Mouse (Mus musculus) MEL (cell line): ENCODE measurements around the gene Vrk3. TPM values are rescaled to one million over a fixed set of nuclear protein-coding genes. Genes with fewer than 3 reads are reported as not detected.

Experiments
- DNase-seq: peaks from one replicate; pipeline ENCODE4 v3.0.0; 2011; ENCODE audit warnings: low read depth, low spot score
- H3K27ac ChIP-seq: 2 replicates; pipeline ENCODE4 v1.5.1; 2012; ENCODE audit warnings: low read depth, mild to moderate bottlenecking, control low read depth, low read length, moderate library complexity; ENCODE audit not compliant: control insufficient read depth
- H3K27me3 ChIP-seq, 2 experiments: fragments of 150-350 bp in 1 of 2; sonication (generic) in 1 of 2; 2 replicates each; pipeline ENCODE4 v1.6.1; 2012; ENCODE audit warnings: low read length in 2 of 2, mild to moderate bottlenecking in 2 of 2, improper control_type of control experiment in 1 of 2, moderate library complexity in 1 of 2; ENCODE audit not compliant: insufficient read depth in 2 of 2, control insufficient read depth in 1 of 2
- H3K36me3 ChIP-seq, 2 experiments: 2 replicates each; pipeline ENCODE4 v1.6.1; 2012 to 2014; ENCODE audit warnings: low read length in 2 of 2, improper control_type of control experiment in 1 of 2, inconsistent platforms in 1 of 2, mild to moderate bottlenecking in 1 of 2; ENCODE audit not compliant: insufficient read depth in 2 of 2, control insufficient read depth in 1 of 2
- H3K4me1 ChIP-seq, 2 experiments: fragments of 150-350 bp in 1 of 2; sonication (generic) in 1 of 2; 2 replicates each; pipeline ENCODE4 v1.6.1; 2012; ENCODE audit warnings: low read length in 2 of 2, improper control_type of control experiment in 1 of 2, mild to moderate bottlenecking in 1 of 2; ENCODE audit not compliant: insufficient read depth in 2 of 2, control insufficient read depth in 1 of 2
- H3K4me3 ChIP-seq, 2 experiments: fragments of 150-350 bp in 1 of 2; sonication (generic) in 1 of 2; 2 replicates each; pipeline ENCODE4 v1.5.1; 2012; ENCODE audit warnings: low read depth in 2 of 2, low read length in 2 of 2, mild to moderate bottlenecking in 2 of 2, moderate library complexity in 2 of 2, control low read depth in 1 of 2, improper control_type of control experiment in 1 of 2; ENCODE audit not compliant: control insufficient read depth in 1 of 2, insufficient read depth in 1 of 2
- H3K79me2 ChIP-seq: 2 replicates; pipeline ENCODE4 v1.6.1; 2012; ENCODE audit warnings: mild to moderate bottlenecking, low read length, moderate library complexity; ENCODE audit not compliant: control insufficient read depth, poor library complexity, insufficient read depth
- H3K9ac ChIP-seq: 2 replicates; pipeline ENCODE4 v1.6.1; 2012; ENCODE audit warnings: low read depth, mild to moderate bottlenecking, control low read depth, low read length, moderate library complexity; ENCODE audit not compliant: control insufficient read depth, poor library complexity, severe bottlenecking
- H3K9me3 ChIP-seq: fragments of 150-350 bp; sonication (generic); replicated peaks from 2 replicates; pipeline ENCODE4 v1.6.1; 2012; ENCODE audit warnings: mild to moderate bottlenecking, low read length, improper control_type of control experiment, moderate library complexity; ENCODE audit not compliant: insufficient read depth
- BHLHE40 ChIP-seq: IDR thresholded peaks from 2 replicates; pipeline ENCODE4 v1.6.1; 2012; ENCODE audit warnings: low read depth, mild to moderate bottlenecking, inconsistent platforms, low read length, improper control_type of control experiment, borderline replicate concordance
- CHD1 ChIP-seq: IDR thresholded peaks from 2 replicates; pipeline ENCODE4 v1.6.1; 2012; ENCODE audit warnings: low read depth, mild to moderate bottlenecking, inconsistent platforms, low read length, improper control_type of control experiment
- CTCF ChIP-seq, 3 experiments: IDR thresholded peaks in 2 of 3; conservative IDR thresholded peaks in 1 of 3; 2 replicates each; pipeline ENCODE4 v1.5.1; 2011 to 2012; ENCODE audit warnings: low read length in 3 of 3, low read depth in 2 of 3, mild to moderate bottlenecking in 2 of 3, improper control_type of control experiment in 1 of 3, inconsistent platforms in 1 of 3, mixed read lengths in 1 of 3, moderate library complexity in 1 of 3; ENCODE audit not compliant: control insufficient read depth in 1 of 3, insufficient read depth in 1 of 3, poor library complexity in 1 of 3, severe bottlenecking in 1 of 3
- ELF1 ChIP-seq: IDR thresholded peaks from 2 replicates; pipeline ENCODE4 v1.6.1; 2014; ENCODE audit warnings: low read depth, mild to moderate bottlenecking, inconsistent platforms, low read length, improper control_type of control experiment, moderate library complexity
- EP300 ChIP-seq, 2 experiments: IDR thresholded peaks; 2 replicates each; pipeline ENCODE4 v1.6.1; 2011; ENCODE audit warnings: improper control_type of control experiment in 2 of 2, low read length in 2 of 2, low read depth in 1 of 2, mild to moderate bottlenecking in 1 of 2
- GABPA ChIP-seq: IDR thresholded peaks from 2 replicates; pipeline ENCODE4 v1.6.1; 2012; ENCODE audit warnings: low read depth, mild to moderate bottlenecking, inconsistent platforms, low read length, improper control_type of control experiment, moderate library complexity
- GATA1 ChIP-seq: IDR thresholded peaks from 2 replicates; pipeline ENCODE4 v1.6.1; 2011; ENCODE audit warnings: low read depth, low read length, improper control_type of control experiment
- JUND ChIP-seq: IDR thresholded peaks from 2 replicates; pipeline ENCODE4 v1.6.1; 2011; ENCODE audit warnings: low read depth, mild to moderate bottlenecking, improper control_type of control experiment, low read length
- KAT2A ChIP-seq: conservative IDR thresholded peaks from 2 replicates; pipeline ENCODE4 v1.6.1; 2012; ENCODE audit warnings: low read depth, low read length, improper control_type of control experiment, inconsistent platforms
- MAFK ChIP-seq: IDR thresholded peaks from 2 replicates; pipeline ENCODE4 v1.6.1; 2011; ENCODE audit warnings: low read depth, mild to moderate bottlenecking, low read length, improper control_type of control experiment, borderline replicate concordance
- MEF2A ChIP-seq: IDR thresholded peaks from 2 replicates; pipeline ENCODE4 v1.6.1; 2014; ENCODE audit warnings: low read depth, mild to moderate bottlenecking, inconsistent platforms, low read length, improper control_type of control experiment; ENCODE audit not compliant: poor library complexity, insufficient replicate concordance, severe bottlenecking; ENCODE audit errors: extremely low read depth
- NELFE ChIP-seq: IDR thresholded peaks from 2 replicates; pipeline ENCODE4 v1.6.1; 2011; ENCODE audit warnings: low read depth, low read length, improper control_type of control experiment
- NRF1 ChIP-seq: IDR thresholded peaks from 2 replicates; pipeline ENCODE4 v1.6.1; 2014; ENCODE audit warnings: low read depth, mild to moderate bottlenecking, inconsistent platforms, low read length, improper control_type of control experiment, moderate library complexity; ENCODE audit not compliant: poor library complexity, insufficient read depth, severe bottlenecking
- RAD21 ChIP-seq: IDR thresholded peaks from 2 replicates; pipeline ENCODE4 v1.6.1; 2011; ENCODE audit warnings: mild to moderate bottlenecking, low read depth, low read length, improper control_type of control experiment
- RCOR1 ChIP-seq: IDR thresholded peaks from 2 replicates; pipeline ENCODE4 v1.6.1; 2012; ENCODE audit warnings: low read depth, mild to moderate bottlenecking, inconsistent platforms, low read length, improper control_type of control experiment
- SIN3A ChIP-seq: IDR thresholded peaks from 2 replicates; pipeline ENCODE4 v1.6.1; 2012; ENCODE audit warnings: low read length, improper control_type of control experiment, inconsistent platforms
- SMC3 ChIP-seq: IDR thresholded peaks from 2 replicates; pipeline ENCODE4 v1.6.1; 2011; ENCODE audit warnings: low read depth, low read length, improper control_type of control experiment
- TCF12 ChIP-seq: IDR thresholded peaks from 2 replicates; pipeline ENCODE4 v1.6.1; 2014; ENCODE audit warnings: low read depth, mild to moderate bottlenecking, inconsistent platforms, low read length, improper control_type of control experiment, moderate library complexity
- UBTF ChIP-seq: IDR thresholded peaks from 2 replicates; pipeline ENCODE4 v1.6.1; 2012; ENCODE audit warnings: low read depth, mild to moderate bottlenecking, inconsistent platforms, low read length, improper control_type of control experiment, moderate library complexity, borderline replicate concordance; ENCODE audit not compliant: insufficient read depth
- USF1 ChIP-seq: IDR thresholded peaks from 2 replicates; pipeline ENCODE4 v1.6.1; 2014; ENCODE audit warnings: low read depth, mild to moderate bottlenecking, inconsistent platforms, low read length, improper control_type of control experiment, moderate library complexity
- ZC3H11A ChIP-seq: IDR thresholded peaks from 2 replicates; pipeline ENCODE4 v1.6.1; 2012; ENCODE audit warnings: low read depth, mild to moderate bottlenecking, inconsistent platforms, low read length, improper control_type of control experiment
- polyA plus RNA-seq, 2 experiments: library from polyadenylated mRNA; stranded (reverse) in 1 of 2; unstranded in 1 of 2; fragments of >175 nt in 1 of 2; fragments of >200 nt in 1 of 2; gene quantifications; 2 replicates each; pipeline versions ENCODE4 v1.2.1 to v1.2.4; 2012; ENCODE audit warnings: low replicate concordance in 2 of 2, low read depth in 1 of 2; ENCODE audit not compliant: insufficient read length in 2 of 2, insufficient read depth in 1 of 2, missing spikeins in 1 of 2
- total RNA-seq: library from RNA; depleted of rRNA; stranded (reverse); fragments of 300-350 nt; gene quantifications from 2 replicates; pipeline ENCODE4 v1.2.3, GENCODE M21; 2012

The Vrk3 gene
- total and polyA plus RNA-seq, 3 experiments = 24.9 to 55.6 TPM; not detected in 1

GRCm38 (mm10) chr7:44704363-44704762 is 43.9 kb upstream of the Vrk3 start:
- no peaks in the 10 kb centered on the region for H3K27me3 ChIP-seq
- no peaks in the 10 kb centered on the region for H3K36me3 ChIP-seq
- peak; percentile 32 for DNase-seq
- no peak overlapping the region for H3K27ac ChIP-seq
- H3K9me3 ChIP-seq = no peaks in the 10 kb centered on the region
- H3K9ac ChIP-seq = no peak overlapping the region
- H3K4me1 ChIP-seq = no peaks in the 10 kb centered on the region
- no peak overlapping the region for H3K4me3 ChIP-seq
- TF ChIP-seq SMC3 (0 out of 2 replicates have a peak, but pooled peaks have one; percentile 6), RAD21 (peak; percentile 26), GABPA (no peak), NELFE (no peak), MAFK (no peak), CTCF (IDR thresholded peaks at IDR 0.05 in 2 of 3, conservative IDR thresholded peaks at IDR 0.05 in 1 of 3; ENCODE audit: control insufficient read depth in 1 of 3, insufficient read depth in 1 of 3, low read depth in 2 of 3, low read length in 3 of 3, poor library complexity in 1 of 3, severe bottlenecking in 1 of 3) (peak; percentile 38 to 70 (median 55)), ZC3H11A (no peak)
- no peaks in the 10 kb centered on the region for H3K79me2 ChIP-seq

GRCm38 (mm10) chr7:44705086-44705485 is 43.1 kb upstream of the Vrk3 start:
- H3K27ac ChIP-seq = no peak overlapping the region
- TF ChIP-seq MEF2A = no peak
- TF ChIP-seq UBTF = no peak
- TF ChIP-seq GATA1 = no peak
- no peak for TF ChIP-seq JUND
- TF ChIP-seq TCF12 = no peak
- TF ChIP-seq ELF1 = no peak
- TF ChIP-seq ZC3H11A = no peak
- TF ChIP-seq RAD21 = no peak
- TF ChIP-seq CTCF (IDR thresholded peaks at IDR 0.05 in 2 of 3, conservative IDR thresholded peaks at IDR 0.05 in 1 of 3; ENCODE audit: control insufficient read depth in 1 of 3, insufficient read depth in 1 of 3, low read depth in 2 of 3, low read length in 3 of 3, poor library complexity in 1 of 3, severe bottlenecking in 1 of 3) = no peak; a peak in 1 of 6 replicates
- no peak for TF ChIP-seq EP300 (IDR thresholded peaks at IDR 0.05; ENCODE audit: low read depth in 1 of 2, low read length in 2 of 2)
- TF ChIP-seq CHD1 = no peak
- no peak for TF ChIP-seq RCOR1
- no peak for TF ChIP-seq SIN3A
- TF ChIP-seq KAT2A = no peak
- no peak for TF ChIP-seq USF1
- no peak for TF ChIP-seq SMC3
- TF ChIP-seq BHLHE40 = no peak
- no peak for TF ChIP-seq NRF1
- H3K9me3 ChIP-seq = no peaks in the 10 kb centered on the region
- no peak for DNase-seq
- no peaks in the 10 kb centered on the region for H3K36me3 ChIP-seq
- H3K9ac ChIP-seq = no peak overlapping the region
- H3K79me2 ChIP-seq = no peaks in the 10 kb centered on the region
- H3K4me1 ChIP-seq = no peaks in the 10 kb centered on the region
- no peak overlapping the region for H3K4me3 ChIP-seq
- no peaks in the 10 kb centered on the region; a peak in 1 of 4 replicates for H3K27me3 ChIP-seq
